Mouse (Mus musculus): ENCODE results near the gene Rims1.

DNA sequence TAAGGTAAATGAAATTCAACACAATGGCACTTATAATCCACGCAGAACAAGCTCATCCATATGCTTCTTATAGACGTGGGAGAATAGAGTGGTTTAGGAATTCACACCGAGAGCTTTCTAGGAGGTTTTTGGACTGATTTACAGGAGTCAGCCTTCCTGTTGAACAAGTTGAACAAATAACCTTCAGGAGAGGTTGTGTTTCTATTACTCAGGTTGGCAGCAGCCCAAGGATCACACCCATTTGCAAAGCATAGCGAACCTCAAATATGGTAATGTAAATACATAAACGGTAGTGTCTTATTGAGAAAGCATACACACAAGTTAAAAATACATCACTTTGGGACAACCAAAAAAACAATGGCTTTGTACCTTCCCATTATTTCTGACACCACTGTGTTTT lies 5.5 kb downstream of the Rims1 start:
- TF ChIP-seq CTCF (IDR thresholded peaks at IDR 0.05; ENCODE audit: low read depth, low read length) (no peak), POLR2A (IDR thresholded peaks at IDR 0.05; ENCODE audit: insufficient read depth, low read length) (no peak), EP300 (IDR thresholded peaks at IDR 0.05; ENCODE audit: insufficient read depth, low read depth, low read length) (no peak)
